Mouse (Mus musculus) mesoderm, embryonic 11.5 days (tissue): ENCODE data around the gene Foxq1.

ENCODE experiments used
- DNase-seq: peaks from one replicate; pipeline ENCODE4 v3.0.0-alpha.2; 2012; ENCODE audit warnings: low read depth, low spot score

Gene Foxq1

DNA sequence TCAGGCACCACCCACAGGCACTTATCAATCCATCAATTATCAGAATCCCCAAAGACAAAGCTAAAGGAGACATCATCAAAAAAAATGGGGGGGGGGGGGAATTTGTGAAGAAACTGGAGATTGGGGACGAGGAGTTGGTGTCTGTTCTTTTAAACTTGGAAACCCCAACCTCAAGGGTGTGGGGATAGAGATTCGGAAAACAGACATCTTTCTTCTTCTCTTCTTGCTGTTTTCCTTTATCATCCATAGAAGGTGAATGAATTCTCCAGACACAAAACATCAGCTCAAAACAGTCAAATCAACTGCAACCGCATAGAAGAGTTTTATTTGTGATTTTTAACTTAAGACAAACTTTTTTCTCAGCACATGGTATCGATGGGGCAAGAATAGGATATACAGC lies at the start of gene Foxq1:
Gene Foxq1, plus strand, starts transcription at position 301 of the 400 bp plus-strand sequence.
- DNase-seq: no peak

DNA sequence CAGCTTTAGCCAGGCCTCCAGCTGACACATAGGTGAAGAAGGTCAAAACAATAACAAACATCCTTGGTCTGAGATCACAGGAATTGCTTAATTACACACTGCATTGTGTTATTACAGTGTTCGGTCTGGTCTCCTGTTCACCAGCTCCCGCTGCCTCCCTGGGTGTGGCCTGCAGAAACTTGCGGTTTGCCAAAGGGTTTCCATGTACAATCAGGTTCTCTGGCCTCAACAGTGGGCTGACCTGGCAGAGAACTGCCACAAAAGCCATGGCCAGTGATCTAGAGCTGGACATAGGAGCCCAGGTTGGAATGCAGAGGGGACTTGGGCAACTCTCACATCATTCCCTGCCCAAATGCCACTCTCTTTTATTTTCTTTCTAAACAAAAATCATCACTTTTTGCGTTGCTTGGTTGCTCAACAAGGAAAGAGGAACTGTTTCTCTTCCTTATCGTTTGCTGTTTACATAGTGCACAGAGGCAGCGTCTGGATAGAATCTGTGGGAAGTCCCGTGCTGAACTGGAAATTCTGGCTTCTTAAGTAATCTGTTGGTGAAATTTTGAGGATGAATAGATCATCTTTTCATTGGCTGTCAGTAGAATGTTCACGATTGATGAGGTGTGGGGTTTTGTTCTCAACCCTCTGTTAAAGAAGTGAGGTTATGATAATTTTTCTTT lies 49.3 kb upstream of the Foxq1 start:
- DNase-seq: no peak

DNA sequence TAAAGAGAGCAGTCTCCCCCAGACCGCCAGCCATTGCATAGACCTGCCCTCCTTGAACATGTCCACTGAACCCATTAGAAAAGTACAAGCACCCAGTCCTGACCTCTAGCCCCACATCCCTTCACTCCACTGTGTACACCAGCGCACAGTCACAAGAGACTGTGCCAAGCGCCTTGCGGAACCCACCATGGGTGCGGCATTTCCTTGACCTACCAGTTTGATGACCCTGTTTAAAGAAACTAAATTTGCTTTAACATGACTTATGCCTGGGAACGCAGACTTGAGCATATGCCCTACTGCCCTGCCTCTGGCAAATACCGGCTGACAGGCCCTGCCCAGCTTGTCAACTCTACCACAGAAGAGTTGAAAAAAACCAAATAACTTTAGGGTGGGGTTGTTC lies 40.7 kb upstream of the Foxq1 start:
- no peak for DNase-seq

DNA sequence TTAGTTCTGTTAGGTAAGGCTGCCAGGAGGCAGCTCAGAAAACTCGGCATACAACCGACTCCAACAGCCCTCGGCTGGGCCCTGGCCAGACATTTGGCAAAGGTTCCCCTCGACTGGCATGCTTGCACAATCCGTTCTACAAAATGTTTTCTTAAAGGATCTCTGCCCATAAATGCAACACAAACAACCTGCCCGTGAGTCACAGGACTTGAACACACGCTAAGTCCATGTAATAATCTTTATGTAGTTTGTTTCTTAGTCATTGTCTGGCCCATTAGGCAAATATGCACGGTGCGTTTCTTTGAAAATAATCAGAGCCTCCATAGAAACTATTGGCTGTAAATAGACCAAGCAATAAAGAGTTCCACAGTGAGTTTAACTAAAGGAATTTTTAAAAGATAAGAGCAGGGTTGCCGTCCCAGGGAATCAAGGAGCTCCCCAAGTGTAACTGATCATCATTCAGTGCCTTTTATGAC lies 37.5 kb upstream of the Foxq1 start:
- no peak for DNase-seq

DNA sequence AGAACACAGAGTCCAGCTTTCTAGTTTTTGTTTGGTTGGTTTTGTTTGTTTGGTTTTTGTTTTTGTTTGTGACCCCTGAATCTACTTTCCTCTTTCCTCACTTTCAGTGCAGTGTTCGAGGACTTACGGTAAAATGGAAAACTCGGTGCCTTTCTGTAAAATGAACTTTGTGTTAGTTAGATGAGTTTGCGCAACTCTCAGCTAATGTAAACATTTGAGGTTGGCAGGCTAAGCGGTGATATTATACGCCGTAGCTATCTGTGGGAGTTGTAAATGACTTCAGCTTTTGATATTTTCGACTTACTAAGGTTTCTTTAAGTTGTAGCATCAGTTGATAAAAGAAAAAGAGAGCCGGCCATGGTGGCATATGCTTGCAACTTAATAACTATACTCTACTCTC lies 37.0 kb upstream of the Foxq1 start:
- DNase-seq: no peak

DNA sequence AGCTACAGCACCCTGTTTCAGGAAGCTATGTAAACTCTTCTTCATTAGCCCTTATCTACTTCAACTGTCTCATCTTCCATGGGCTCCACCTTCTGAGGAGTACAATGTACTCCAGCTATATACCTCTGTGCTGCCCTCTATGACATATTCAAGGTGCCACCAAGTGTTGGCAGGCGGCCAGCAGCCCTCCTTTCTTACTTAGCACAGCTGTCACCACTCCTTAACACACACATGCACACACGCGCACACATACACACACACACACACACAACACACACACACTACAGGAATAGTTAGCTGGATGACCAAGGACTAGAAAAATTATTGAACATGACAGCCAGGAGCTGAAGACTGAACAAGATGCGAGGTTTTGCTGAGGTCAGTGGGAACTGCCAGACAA lies 31.0 kb upstream of the Foxq1 start:
- no peak for DNase-seq

DNA sequence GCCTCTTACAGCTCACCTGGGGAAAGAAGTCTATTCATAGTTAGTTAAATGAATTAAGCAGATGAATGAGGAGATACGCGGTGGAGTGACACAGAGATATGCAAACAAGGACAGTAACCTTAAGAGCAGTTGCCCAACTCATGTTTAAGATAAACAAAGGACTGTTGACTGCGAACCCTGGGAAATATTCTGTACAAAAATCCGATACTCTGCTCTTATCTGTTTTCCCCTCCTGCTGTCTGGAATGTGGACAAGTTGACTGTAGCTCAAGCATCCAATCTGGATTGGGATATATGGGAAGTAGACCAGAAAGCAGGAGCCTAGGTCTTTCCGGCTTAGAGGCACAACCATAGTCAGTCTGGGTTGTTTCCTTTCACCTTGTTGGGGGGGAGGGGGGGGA lies 24.7 kb upstream of the Foxq1 start:
- peak; percentile 11 for DNase-seq

DNA sequence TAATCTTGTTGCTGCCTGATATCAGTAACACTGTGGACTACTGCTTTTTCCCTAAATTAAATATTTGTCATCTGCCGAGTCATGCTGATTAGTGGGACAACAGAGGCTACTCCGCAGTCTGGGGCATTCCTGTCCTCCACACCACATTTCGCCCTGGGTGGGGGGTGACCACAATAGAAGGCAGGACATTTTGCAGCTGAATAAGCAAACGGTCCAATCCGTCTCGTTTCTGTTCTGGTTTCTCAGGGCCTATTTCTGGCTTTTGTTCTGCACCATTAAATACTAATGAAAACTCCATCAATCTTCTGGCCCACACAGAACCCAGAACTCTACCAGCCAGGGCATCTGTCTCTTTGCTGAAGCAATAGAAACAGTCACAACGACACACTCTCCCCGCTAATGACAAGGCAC lies 24.3 kb upstream of the Foxq1 start:
- DNase-seq: peak; percentile 73

DNA sequence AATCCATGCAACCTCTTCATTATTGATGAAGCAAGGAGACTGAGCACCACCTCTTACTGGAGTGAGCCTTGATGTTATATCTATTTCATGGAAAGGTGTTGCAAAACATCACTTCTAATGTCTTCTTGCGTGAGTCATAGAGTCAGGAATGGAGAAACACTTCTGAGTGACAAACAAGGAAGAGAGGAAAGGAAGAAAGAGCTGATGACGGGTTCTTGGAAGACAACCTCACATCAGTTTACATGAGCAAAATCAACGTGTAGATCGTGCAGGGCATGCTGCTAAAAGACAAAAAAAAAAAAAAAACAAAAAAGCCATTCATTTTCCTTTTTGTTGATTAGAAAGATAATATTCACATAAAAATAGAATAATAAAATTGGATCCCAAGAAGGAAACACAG lies 21.2 kb upstream of the Foxq1 start:
- DNase-seq: no peak

DNA sequence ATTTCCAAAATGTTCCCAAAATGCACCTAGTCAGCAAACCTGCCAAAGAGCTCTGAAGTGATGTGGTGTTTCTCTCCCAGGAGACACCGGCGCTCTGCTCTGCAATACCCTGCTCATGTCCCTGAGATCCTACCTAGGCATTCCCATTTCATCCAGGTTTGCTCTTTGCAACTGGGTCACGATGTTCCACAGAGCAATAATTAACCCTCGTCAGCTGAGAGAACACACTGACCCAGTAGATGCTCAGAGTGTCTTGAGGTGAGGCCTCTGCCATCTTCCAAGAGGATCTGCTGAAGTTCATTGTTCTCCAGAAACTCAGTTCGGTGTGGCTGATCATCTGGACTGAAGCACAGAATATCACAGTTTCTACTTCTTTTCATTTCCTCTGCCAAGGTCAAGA lies 12.9 kb upstream of the Foxq1 start:
- no peak for DNase-seq

DNA sequence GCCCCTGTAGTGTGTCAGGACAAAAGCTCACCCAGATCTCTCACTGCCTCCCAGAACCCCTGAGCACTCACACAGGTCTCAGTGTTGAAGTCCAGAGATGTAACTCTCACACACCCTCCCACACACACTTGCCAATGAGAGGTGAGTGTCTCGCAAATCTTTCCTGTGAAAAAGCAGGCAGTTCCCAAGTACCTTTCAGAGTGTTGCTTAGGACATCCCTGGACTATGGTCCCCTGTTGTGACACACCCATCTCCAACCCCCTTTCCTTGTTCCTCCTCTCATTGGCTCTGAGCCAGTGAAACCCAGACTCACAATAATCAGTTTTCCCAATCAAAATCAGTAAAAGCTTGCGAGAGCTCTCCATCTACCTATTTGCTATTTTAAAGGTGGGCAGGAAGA lies 9.2 kb upstream of the Foxq1 start:
- no peak for DNase-seq

DNA sequence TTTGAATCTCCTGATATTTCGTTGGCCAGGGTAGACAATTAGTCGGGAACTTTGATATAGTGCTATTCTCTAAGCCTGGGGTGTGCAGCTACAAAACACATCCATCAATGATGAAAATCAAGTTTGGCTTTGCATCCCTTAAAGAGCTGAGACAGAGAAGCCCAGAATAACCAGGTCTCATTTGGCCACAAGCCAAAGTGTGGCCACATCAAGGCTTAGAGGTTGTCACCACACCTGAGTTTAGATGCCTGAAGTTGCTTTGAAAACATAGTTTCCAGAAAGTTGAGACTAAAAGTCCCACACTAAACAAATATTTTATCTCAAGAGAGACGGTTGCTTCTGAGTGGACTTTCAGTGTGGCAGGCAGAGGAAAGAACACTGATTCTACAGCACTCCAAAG lies 8.7 kb upstream of the Foxq1 start:
- DNase-seq: no peak

DNA sequence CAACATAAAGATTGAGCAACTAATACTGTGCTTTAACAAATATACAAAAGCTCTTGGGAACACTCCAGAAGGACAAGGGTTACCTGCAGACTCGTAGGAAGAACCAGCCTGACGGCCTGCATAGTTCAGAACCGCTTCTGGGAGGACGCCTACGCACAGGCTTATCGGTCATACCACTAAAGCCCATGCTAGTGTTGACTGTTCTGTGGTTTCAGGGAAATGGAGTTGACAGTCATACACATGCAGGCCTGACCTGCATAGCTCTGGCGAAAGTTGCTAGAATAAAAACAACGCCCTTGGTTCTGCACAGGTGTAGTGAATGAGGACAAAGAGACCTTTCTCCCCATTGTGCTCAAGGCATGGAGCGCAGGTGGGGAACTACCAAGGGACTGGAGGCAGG lies 8.3 kb upstream of the Foxq1 start:
- DNase-seq: no peak

DNA sequence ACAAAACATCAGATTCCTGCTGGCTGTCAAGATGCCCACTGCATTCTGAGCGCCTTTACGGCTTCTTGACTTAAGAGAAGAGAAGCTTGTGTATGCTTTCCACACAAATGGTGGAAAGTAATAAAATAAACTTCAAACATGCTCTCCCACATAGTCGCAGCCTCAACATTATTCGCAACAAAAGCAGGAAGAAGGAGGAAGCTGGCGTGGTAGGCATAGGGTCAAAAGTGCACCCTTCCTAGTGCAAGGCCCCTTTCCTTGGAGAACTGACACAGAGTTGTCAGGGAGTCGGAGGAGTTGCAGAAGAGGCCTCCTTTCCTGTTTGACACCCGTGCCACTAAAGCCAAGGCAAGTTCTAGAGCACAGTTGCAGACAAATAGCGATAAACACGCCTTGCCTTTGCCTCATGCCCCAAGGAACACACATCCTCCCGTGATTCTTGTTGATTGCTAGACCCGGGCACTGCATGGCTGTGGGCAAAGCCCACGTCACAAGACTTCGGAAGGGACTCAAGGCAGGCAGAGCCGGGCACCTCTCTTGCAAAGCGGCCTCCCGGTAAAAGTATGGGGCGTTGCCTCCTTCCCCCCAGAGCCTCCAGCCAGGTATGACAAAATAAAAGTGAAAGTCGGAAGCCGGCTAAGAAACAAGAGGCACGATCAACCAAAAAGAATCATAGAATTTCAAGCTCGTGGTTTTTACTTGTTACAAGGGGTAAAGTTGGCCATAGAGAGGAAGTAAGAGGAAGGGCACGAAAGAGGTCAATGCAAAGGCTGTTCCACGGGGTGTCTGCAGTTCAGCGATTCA lies 1.2 kb downstream of the Foxq1 start:
- no peak for DNase-seq

DNA sequence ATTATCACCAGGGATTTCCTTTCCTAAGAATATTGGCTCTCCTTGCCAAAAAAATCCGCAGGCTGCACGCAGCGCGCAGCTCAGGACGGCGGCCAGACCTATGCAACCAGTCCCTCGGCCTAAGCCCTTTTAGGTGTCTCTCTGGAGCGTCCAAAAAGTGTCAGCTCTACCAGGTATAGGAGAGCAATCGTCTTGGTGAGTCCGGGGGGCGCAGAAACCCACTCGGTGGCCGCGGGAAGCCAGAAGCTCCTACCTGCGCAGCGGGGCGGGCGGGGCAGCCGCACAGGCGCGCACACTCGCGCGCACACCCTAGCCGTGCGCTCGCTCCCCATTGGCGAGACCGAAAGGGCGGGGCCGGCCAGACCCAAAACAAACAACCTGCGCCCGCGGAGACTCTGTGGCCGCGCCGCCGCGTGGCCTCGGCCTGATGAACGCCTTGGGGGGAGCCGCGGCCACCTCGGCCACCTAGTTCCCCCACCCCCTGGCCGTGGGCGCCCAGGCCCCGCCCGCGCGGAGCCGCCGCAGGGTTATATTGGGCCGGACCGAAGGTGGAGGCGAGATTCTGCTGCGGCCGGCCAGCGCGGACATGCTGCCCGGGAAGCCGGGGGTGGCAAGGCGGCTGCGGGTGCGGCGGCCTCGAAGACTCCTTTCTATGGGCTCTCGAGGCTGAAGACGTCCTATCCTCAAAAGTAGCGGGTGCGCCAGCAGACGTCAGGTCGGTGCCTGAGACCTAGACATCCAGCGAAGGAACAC lies 2.0 kb downstream of the Foxq1 start:
- DNase-seq: peak; percentile 39

DNA sequence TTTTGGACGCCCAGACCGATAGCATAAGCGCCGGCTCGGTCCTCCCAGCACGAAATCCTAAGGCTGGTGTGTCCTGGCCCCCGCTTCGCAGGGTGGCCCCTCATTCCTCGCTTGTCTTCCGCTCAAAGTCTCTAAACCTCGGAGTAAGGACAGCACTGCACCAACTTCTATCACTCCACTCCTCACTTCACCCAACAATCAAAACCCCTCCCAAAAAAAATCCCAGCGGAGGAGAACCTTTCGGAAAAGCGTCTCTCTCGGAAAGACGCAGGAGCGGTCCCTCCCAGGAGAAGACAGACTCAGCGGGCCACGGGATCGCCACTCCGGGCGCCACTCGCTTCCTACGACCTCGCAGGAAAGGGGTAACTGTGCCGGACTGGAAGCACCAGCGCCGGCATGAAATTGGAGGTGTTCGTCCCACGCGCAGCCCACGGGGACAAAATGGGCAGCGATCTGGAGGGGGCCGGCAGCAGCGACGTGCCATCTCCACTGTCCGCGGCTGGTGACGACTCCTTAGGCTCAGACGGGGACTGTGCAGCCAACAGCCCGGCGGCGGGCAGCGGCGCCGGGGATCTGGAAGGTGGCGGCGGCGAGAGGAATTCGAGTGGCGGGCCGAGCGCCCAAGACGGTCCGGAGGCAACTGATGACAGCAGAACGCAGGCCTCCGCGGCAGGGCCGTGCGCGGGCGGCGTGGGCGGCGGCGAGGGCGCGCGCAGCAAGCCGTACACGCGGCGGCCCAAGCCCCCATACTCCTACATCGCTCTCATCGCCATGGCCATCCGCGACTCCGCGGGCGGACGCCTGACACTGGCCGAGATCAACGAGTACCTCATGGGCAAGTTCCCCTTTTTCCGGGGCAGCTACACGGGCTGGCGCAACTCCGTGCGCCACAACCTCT lies 2.8 kb downstream of the Foxq1 start, which contains the start of gene A530084C06Rik:
Gene A530084C06Rik, minus strand, starts transcription at position 813 of the 898 bp plus-strand sequence.
- peak; percentile 28 for DNase-seq

DNA sequence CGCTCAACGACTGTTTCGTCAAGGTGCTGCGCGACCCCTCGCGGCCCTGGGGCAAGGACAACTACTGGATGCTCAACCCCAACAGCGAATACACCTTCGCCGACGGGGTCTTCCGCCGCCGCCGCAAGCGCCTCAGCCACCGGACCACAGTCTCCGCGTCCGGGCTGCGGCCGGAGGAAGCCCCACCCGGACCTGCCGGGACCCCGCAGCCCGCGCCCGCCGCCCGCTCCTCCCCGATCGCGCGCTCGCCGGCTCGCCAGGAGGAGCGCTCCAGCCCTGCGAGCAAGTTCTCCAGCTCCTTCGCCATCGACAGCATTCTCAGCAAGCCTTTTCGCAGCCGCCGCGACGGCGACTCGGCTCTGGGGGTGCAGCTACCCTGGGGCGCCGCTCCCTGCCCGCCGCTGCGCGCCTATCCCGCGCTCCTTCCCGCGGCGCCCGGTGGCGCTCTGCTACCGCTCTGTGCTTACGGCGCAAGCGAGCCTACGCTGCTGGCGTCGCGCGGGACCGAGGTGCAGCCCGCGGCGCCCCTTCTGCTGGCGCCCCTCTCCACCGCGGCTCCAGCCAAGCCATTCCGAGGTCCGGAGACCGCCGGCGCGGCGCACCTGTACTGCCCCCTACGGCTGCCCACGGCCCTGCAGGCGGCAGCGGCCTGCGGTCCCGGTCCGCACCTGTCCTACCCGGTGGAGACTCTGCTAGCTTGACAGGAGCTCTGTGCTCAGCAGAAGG lies 3.6 kb downstream of the Foxq1 start:
- peak; percentile 65 for DNase-seq

DNA sequence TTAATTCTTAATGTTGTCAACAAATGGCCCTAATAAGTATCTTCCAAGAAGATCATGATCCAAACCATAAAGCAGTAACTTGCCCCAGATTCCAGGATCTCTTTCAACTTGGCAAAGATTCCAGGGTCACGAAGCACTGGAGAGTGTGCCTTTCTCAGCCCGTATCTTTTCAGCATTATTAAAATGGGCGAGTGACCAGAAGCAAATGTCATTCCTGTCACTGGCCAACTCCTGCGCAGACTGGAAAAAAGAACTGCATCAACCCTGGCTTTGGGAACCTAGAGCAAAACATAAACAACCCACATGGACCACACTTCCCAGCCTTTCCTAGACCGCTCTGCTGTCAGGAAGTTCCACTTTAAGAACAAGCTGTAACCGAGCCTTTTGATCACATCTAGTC lies 8.5 kb downstream of the Foxq1 start:
- no peak for DNase-seq

DNA sequence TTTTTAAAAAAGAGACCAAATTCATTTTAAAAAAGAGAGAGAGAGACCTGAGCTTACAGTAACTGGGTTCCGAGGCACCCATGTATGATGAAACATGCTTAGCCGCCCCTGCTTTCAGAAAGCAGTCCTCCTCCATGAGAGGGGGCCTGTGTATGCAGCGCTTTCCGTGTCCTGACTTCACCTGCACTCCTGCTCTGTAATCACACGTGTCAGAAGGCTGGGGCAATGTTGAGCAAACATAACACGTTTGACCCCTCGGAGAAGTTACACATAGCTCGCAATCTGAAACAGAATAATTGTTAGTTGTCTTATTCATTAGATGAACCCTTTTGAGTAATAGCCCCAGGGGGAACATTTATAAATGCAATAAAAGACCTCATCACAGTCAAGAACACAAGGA lies 11.2 kb downstream of the Foxq1 start:
- no peak for DNase-seq

DNA sequence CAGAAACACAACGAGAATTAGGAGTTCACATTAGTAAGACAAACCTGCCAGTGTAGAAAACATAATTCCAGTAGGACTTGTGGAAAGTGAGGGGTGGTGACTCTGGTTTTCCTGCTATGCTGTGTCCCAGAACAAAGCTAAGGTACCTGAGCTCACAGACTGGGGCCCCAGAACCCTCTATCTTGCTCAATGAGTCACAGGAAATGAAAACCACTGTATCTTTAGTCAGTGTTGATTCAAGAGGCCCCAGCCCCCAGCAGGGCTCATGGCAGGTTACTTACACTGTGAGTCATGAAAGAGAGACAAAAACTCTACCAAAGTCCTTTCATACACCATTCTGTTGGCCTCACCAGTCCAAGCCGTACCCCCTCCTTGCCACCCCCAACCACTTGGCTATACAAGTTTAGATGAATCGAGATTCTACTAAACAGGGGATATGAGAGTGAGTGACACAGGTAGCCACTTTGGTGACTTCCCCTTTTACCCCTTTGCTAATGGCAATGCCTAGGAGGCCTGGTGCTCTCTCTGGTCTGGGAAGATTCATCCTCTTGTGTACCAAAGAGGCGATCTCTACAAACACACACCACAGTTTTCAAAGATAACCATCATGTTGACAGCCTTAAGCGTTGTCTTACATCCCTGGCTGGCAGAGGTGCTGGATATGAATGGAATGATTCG lies 11.8 kb downstream of the Foxq1 start:
- DNase-seq: no peak
